Mouse (Mus musculus) forebrain, embryonic 13.5 days (tissue): Measurements from ENCODE around the gene Macrod1. TPM values are rescaled to one million over a fixed set of nuclear protein-coding genes. Genes with fewer than 3 reads are reported as not detected.
"Not testable (repeated sequence)": the region's sequence is repeated elsewhere in the genome, so short reads cannot be mapped to it uniquely, and the experiment has no call there.

Experiments used
- ATAC-seq: fragments of 200-750 bp; cut with Nextera tagmentation; 2 replicates; pipeline ENCODE4 v1.8.0; 2017
- H3K27ac ChIP-seq: fragments of 300-500 bp; sonication (generic); 2 replicates; pipeline ENCODE4 v1.5.1; 2015; ENCODE audit warnings: inconsistent platforms, mild to moderate bottlenecking, moderate library complexity
- H3K27me3 ChIP-seq: fragments of 300-500 bp; sonication (generic); 2 replicates; pipeline ENCODE4 v1.6.1; 2015; ENCODE audit warnings: mild to moderate bottlenecking, inconsistent platforms
- H3K36me3 ChIP-seq: fragments of 300-500 bp; sonication (generic); 2 replicates; pipeline ENCODE4 v1.6.1; 2015; ENCODE audit warnings: mild to moderate bottlenecking, inconsistent platforms; ENCODE audit not compliant: poor library complexity, severe bottlenecking
- H3K4me1 ChIP-seq: fragments of 300-500 bp; sonication (generic); 2 replicates; pipeline ENCODE4 v1.6.1; 2015; ENCODE audit warnings: inconsistent platforms
- H3K4me2 ChIP-seq: fragments of 300-500 bp; sonication (generic); 2 replicates; pipeline ENCODE4 v1.6.1; 2015; ENCODE audit warnings: inconsistent platforms, mild to moderate bottlenecking, moderate library complexity
- H3K4me3 ChIP-seq: fragments of 300-500 bp; sonication (generic); 2 replicates; pipeline ENCODE4 v1.5.1; 2015; ENCODE audit warnings: mild to moderate bottlenecking, inconsistent platforms
- H3K9ac ChIP-seq: fragments of 300-500 bp; sonication (generic); 2 replicates; pipeline ENCODE4 v1.6.1; 2015; ENCODE audit warnings: mild to moderate bottlenecking, inconsistent platforms
- H3K9me3 ChIP-seq: fragments of 300-500 bp; sonication (generic); replicated peaks from 2 replicates; pipeline ENCODE4 v1.6.1; 2016; ENCODE audit warnings: inconsistent platforms
- WGBS: fragments of 180-500 bp; shearing (Covaris S2); methylation state at CpG from one replicate; pipeline ENCODE4 v1.1.7; 2015; 5-methylcytosine and 5-hydroxymethylcytosine counted together
- polyA plus RNA-seq: library from polyadenylated mRNA; unstranded; fragments of >200 nt; fragmentation: Nextera tagmentation; extraction: Ambion mirVana; gene quantifications from 2 replicates; pipeline ENCODE4 v1.2.1, GENCODE M21; 2015

The Macrod1 gene
- polyA plus RNA-seq, 1 experiment from 2014 or later, result 4.4 TPM

GRCm38 (mm10) chr19:7039088-7039720, 17.4 kb upstream of the Macrod1 start:
- 2% methylated on average over 32 of the region's 35 CpGs for WGBS
- no peaks in the 10 kb centered on the region for H3K27me3 ChIP-seq
- peak overlapping the region; percentile 85 for H3K4me2 ChIP-seq
- peaks cover 40% of the 10 kb centered on the region for H3K4me1 ChIP-seq
- H3K4me3 ChIP-seq, result peak overlapping the region; percentile 96
- H3K36me3 ChIP-seq, result peaks cover 20% of the 10 kb centered on the region
- peak overlapping the region; percentile 98 for H3K9ac ChIP-seq
- peak; percentile 3; the same call in 1 of the 2 replicates for ATAC-seq
- H3K9me3 ChIP-seq, result no peaks in the 10 kb centered on the region
- peak overlapping the region; percentile 90 for H3K27ac ChIP-seq

GRCm38 (mm10) chr19:7039841-7040636, 16.6 kb upstream of the Macrod1 start, which contains the start of gene Stip1:
Gene Stip1 (minus strand): TSS chr19:7039967.
- H3K4me3 ChIP-seq, result peak within 1 kb of the TSS; percentile 96
- H3K9ac ChIP-seq, result peak within 1 kb of the TSS; percentile 98
- peak within 1 kb of the TSS; percentile 85 for H3K4me2 ChIP-seq
- no peaks in the 10 kb centered on the region for H3K9me3 ChIP-seq
- H3K4me1 ChIP-seq, result peaks cover 45% of the 10 kb centered on the region
- WGBS, result 1% methylated on average over 49 of the region's 49 CpGs
- ATAC-seq, result peak; percentile 99
- peak within 1 kb of the TSS; percentile 94 for H3K27ac ChIP-seq
- peaks cover 13% of the 10 kb centered on the region for H3K36me3 ChIP-seq
- no peaks in the 10 kb centered on the region for H3K27me3 ChIP-seq

GRCm38 (mm10) chr19:7040637-7041130, 15.9 kb upstream of the Macrod1 start:
- WGBS, result 29% methylated on average over 13 of the region's 13 CpGs
- Histone ChIP-seq H3K9me3 (no peaks in the 10 kb centered on the region), H3K36me3 (peaks cover 7% of the 10 kb centered on the region), H3K27me3 (no peaks in the 10 kb centered on the region), H3K4me1 (peaks cover 42% of the 10 kb centered on the region), H3K27ac (peak overlapping the region; percentile 94), H3K4me2 (peak overlapping the region; percentile 80), H3K9ac (peak overlapping the region; percentile 75), H3K4me3 (peak overlapping the region; percentile 48)
- ATAC-seq, result no peak

- Histone ChIP-seq H3K36me3 (peaks cover 6% of the 10 kb centered on the region), H3K4me3 (no peak overlapping the region), H3K27ac (no peak overlapping the region), H3K9ac (no peak overlapping the region), H3K27me3 (no peaks in the 10 kb centered on the region), H3K4me2 (peak overlapping the region; percentile 80), H3K9me3 (no peaks in the 10 kb centered on the region), H3K4me1 (peaks cover 40% of the 10 kb centered on the region)
- ATAC-seq, result no peak
- 84% methylated on average over 2 of the region's 2 CpGs for WGBS
Measured at GRCm38 (mm10) chr19:7041171-7041570, 15.4 kb upstream of the Macrod1 start.

GRCm38 (mm10) chr19:7044279-7044678, 12.3 kb upstream of the Macrod1 start:
- Histone ChIP-seq H3K4me3 (no peak overlapping the region), H3K9me3 (no peaks in the 10 kb centered on the region), H3K4me1 (peaks cover 11% of the 10 kb centered on the region; the same call in 1 of the 2 replicates), H3K36me3 (no peaks in the 10 kb centered on the region), H3K27ac (no peak overlapping the region), H3K27me3 (no peaks in the 10 kb centered on the region), H3K4me2 (no peak overlapping the region), H3K9ac (no peak overlapping the region)
- no peak for ATAC-seq
- 68% methylated on average over 4 of the region's 4 CpGs for WGBS

- H3K27me3 ChIP-seq, result no peaks in the 10 kb centered on the region
- 36% methylated on average over 4 of the region's 4 CpGs for WGBS
- peaks cover 11% of the 10 kb centered on the region; the same call in 1 of the 2 replicates for H3K4me1 ChIP-seq
- H3K36me3 ChIP-seq, result no peaks in the 10 kb centered on the region
- no peak for ATAC-seq
- no peaks in the 10 kb centered on the region for H3K9me3 ChIP-seq
- no peak overlapping the region for H3K4me3 ChIP-seq
- H3K9ac ChIP-seq, result no peak overlapping the region
- no peak overlapping the region for H3K27ac ChIP-seq
- H3K4me2 ChIP-seq, result no peak overlapping the region
Measured at GRCm38 (mm10) chr19:7044706-7045105, 11.9 kb upstream of the Macrod1 start.

GRCm38 (mm10) chr19:7053382-7053781, 3.2 kb upstream of the Macrod1 start:
- H3K36me3 ChIP-seq, H3K4me3 ChIP-seq, H3K9ac ChIP-seq, H3K27ac ChIP-seq, ATAC-seq, H3K4me2 ChIP-seq, H3K9me3 ChIP-seq: not testable (repeated sequence)
- Histone ChIP-seq H3K4me1 (peaks cover 20% of the 10 kb centered on the region), H3K27me3 (peaks cover 17% of the 10 kb centered on the region)
- WGBS, result 79% methylated on average over 4 of the region's 4 CpGs

GRCm38 (mm10) chr19:7054772-7055171, 1.8 kb upstream of the Macrod1 start:
- no peak overlapping the region for H3K4me3 ChIP-seq
- H3K27me3 ChIP-seq, result peaks cover 22% of the 10 kb centered on the region
- 70% methylated on average over 10 of the region's 10 CpGs for WGBS

GRCm38 (mm10) chr19:7055173-7055572, 1.4 kb upstream of the Macrod1 start:
- Histone ChIP-seq H3K4me3 (no peak overlapping the region), H3K36me3 (no peaks in the 10 kb centered on the region), H3K4me2 (no peak overlapping the region), H3K4me1 (peaks cover 20% of the 10 kb centered on the region), H3K27ac (no peak overlapping the region), H3K27me3 (peaks cover 25% of the 10 kb centered on the region), H3K9ac (no peak overlapping the region), H3K9me3 (no peaks in the 10 kb centered on the region)
- no peak for ATAC-seq
- WGBS, result 51% methylated on average over 3 of the region's 3 CpGs

More at GRCm38 (mm10) chr19:7054772-7055171, 1.8 kb upstream of the Macrod1 start:
- H3K4me1 ChIP-seq, result peaks cover 20% of the 10 kb centered on the region
- H3K36me3 ChIP-seq, result no peaks in the 10 kb centered on the region
- H3K9me3 ChIP-seq, result no peaks in the 10 kb centered on the region
- H3K9ac ChIP-seq, result no peak overlapping the region
- no peak overlapping the region for H3K4me2 ChIP-seq
- ATAC-seq, result no peak
- no peak overlapping the region for H3K27ac ChIP-seq

GRCm38 (mm10) chr19:7057126-7057721, 614 bp downstream of the Macrod1 start:
- peak overlapping the region; percentile 100 for H3K4me2 ChIP-seq
- H3K4me3 ChIP-seq, result peak overlapping the region; percentile 73
- peak overlapping the region; percentile 19; the same call in 1 of the 2 replicates for H3K27ac ChIP-seq
- peak overlapping the region; percentile 66 for H3K9ac ChIP-seq
- peak; percentile 27 for ATAC-seq
- H3K36me3 ChIP-seq, result no peaks in the 10 kb centered on the region
- WGBS, result 3% methylated on average over 16 of the region's 16 CpGs
- no peaks in the 10 kb centered on the region for H3K9me3 ChIP-seq
- peaks cover 20% of the 10 kb centered on the region for H3K4me1 ChIP-seq
- H3K27me3 ChIP-seq, result peaks cover 25% of the 10 kb centered on the region

GRCm38 (mm10) chr19:7057722-7058207, 1.2 kb downstream of the Macrod1 start:
- H3K4me2 ChIP-seq, result peak overlapping the region; percentile 100
- peak; percentile 76 for ATAC-seq
- 0% methylated on average over 15 of the region's 15 CpGs for WGBS
- peaks cover 20% of the 10 kb centered on the region for H3K4me1 ChIP-seq
- H3K9me3 ChIP-seq, result no peaks in the 10 kb centered on the region
- peaks cover 25% of the 10 kb centered on the region for H3K27me3 ChIP-seq
- no peaks in the 10 kb centered on the region for H3K36me3 ChIP-seq
- peak overlapping the region; percentile 73 for H3K4me3 ChIP-seq
- peak overlapping the region; percentile 19; the same call in 1 of the 2 replicates for H3K27ac ChIP-seq
- peak overlapping the region; percentile 66 for H3K9ac ChIP-seq
